Mouse (Mus musculus) liver, embryonic 12.5 days (tissue): Measurements from ENCODE around the gene Olfr1314. TPM values are rescaled to one million over a fixed set of nuclear protein-coding genes. Genes with fewer than 3 reads are reported as not detected.

ENCODE experiments used
- ATAC-seq: fragments of 200-750 bp; cut with Nextera tagmentation; 2 replicates; pipeline ENCODE4 v1.8.0; 2017; ENCODE audit warnings: moderate number of reproducible peaks, mild to moderate bottlenecking, moderate library complexity
- H3K27ac ChIP-seq: fragments of 300-500 bp; sonication (generic); 2 replicates; pipeline ENCODE4 v1.5.1; 2016; ENCODE audit warnings: mild to moderate bottlenecking
- H3K27me3 ChIP-seq: fragments of 300-500 bp; sonication (generic); replicated peaks from 2 replicates; pipeline ENCODE4 v1.6.1; 2016; ENCODE audit warnings: mild to moderate bottlenecking, moderate library complexity
- H3K36me3 ChIP-seq: fragments of 300-500 bp; sonication (generic); 2 replicates; pipeline ENCODE4 v1.6.1; 2016; ENCODE audit warnings: mild to moderate bottlenecking, moderate library complexity
- H3K4me1 ChIP-seq: fragments of 300-500 bp; sonication (generic); 2 replicates; pipeline ENCODE4 v1.6.1; 2016
- H3K4me2 ChIP-seq: fragments of 300-500 bp; sonication (generic); 2 replicates; pipeline ENCODE4 v1.6.1; 2016; ENCODE audit warnings: mild to moderate bottlenecking, moderate library complexity
- H3K4me3 ChIP-seq: fragments of 300-500 bp; sonication (generic); 2 replicates; pipeline ENCODE4 v1.5.1; 2016; ENCODE audit warnings: mild to moderate bottlenecking, moderate library complexity
- H3K9ac ChIP-seq: fragments of 300-500 bp; sonication (generic); 2 replicates; pipeline ENCODE4 v1.6.1; 2016; ENCODE audit warnings: mild to moderate bottlenecking, moderate library complexity
- H3K9me3 ChIP-seq: fragments of 300-500 bp; sonication (generic); replicated peaks from 2 replicates; pipeline ENCODE4 v1.6.1; 2016; ENCODE audit warnings: mild to moderate bottlenecking, moderate library complexity
- WGBS: fragments of 180-500 bp; shearing (Covaris S2); methylation state at CpG from one replicate; pipeline ENCODE4 v1.1.7; 2016; ENCODE audit not compliant: insufficient replicate concordance; 5-methylcytosine and 5-hydroxymethylcytosine counted together
- polyA plus RNA-seq: library from polyadenylated mRNA; unstranded; fragments of >200 nt; fragmentation: Nextera tagmentation; extraction: Ambion mirVana; gene quantifications from 2 replicates; pipeline ENCODE4 v1.2.1, GENCODE M21; 2016

Olfr1314 gene
- not detected in 2 replicates for polyA plus RNA-seq

DNA sequence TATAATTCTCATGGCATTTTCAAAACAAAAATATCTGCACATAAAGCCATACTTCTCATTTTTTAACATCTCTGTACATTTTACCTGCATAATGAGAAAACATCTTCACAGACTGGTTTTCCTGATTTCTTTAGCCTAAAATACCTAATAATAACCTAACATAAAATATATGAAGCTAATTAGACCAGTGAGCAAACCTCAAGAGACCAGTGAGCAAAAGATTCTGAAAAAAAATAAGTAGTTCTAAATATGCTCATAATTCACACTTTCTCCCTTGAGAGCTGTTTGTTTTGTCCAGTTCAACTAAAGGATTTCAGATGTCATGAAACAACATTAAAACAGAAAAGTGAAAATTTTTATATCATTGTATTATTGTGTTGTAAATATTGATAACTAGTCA is at the start of gene Olfr1314:
Gene Olfr1314 (minus strand): TSS at position 101 of the 400 bp plus-strand sequence.
- H3K27ac ChIP-seq = no peak within 1 kb of the TSS
- no peak within 1 kb of the TSS for H3K4me3 ChIP-seq
- no peak within 1 kb of the TSS for H3K4me2 ChIP-seq
- no peaks in the 10 kb centered on the region for H3K4me1 ChIP-seq
- no peaks in the 10 kb centered on the region for H3K27me3 ChIP-seq
- ATAC-seq = no peak
- H3K9me3 ChIP-seq = no peaks in the 10 kb centered on the region
- no peak within 1 kb of the TSS for H3K9ac ChIP-seq
- H3K36me3 ChIP-seq = no peaks in the 10 kb centered on the region

DNA sequence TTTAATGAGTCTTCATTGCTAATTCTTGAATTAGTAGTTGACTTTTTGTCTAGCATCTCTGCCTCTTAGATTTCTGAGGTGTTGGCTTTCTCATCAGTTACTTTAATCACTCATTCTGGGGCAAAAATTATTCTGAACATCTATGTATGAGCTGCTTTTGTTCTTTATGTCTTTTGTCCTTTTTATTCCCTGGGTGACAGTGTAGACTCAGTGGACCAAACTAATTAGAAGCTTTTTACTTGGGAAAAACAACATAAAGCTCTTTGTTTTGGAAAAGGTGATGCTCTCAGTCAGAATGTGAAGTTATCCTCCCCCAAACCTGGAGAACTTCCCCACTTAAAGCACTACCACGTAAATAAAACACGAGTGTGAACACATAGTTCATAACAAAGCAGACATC is 43.4 kb upstream of the Olfr1314 start, which contains the start of gene Olfr1317:
Gene Olfr1317 (plus strand): TSS at position 301 of the 400 bp plus-strand sequence.
- Histone ChIP-seq H3K4me1 (no peaks in the 10 kb centered on the region), H3K27ac (no peak within 1 kb of the TSS), H3K9me3 (no peaks in the 10 kb centered on the region), H3K4me2 (no peak within 1 kb of the TSS), H3K36me3 (no peaks in the 10 kb centered on the region), H3K4me3 (no peak within 1 kb of the TSS), H3K27me3 (no peaks in the 10 kb centered on the region), H3K9ac (no peak within 1 kb of the TSS)
- WGBS = 63% methylated on average over 2 of the region's 2 CpGs
- no peak for ATAC-seq

DNA sequence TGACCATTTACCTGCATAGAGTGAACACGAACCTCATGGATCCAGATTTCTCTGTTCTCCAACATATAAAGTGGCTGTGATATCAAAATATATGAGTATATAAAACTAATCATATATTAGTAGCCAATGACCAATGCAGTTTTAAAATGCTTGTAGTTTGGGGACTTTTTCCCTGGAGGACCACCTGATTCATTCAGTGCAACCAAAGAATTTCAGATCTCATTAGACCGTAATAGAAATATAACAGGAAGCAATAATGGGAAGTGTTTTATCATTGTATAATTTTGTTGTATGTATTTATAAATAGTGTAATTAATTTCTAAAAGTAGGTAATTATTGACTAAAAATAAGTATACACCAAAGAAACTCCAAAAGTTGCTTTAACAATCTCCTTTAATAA is 38.3 kb upstream of the Olfr1314 start, which contains the start of gene Olfr1316:
Gene Olfr1316 (minus strand): TSS at position 101 of the 400 bp plus-strand sequence.
- Histone ChIP-seq H3K4me3 (no peak within 1 kb of the TSS), H3K4me1 (no peaks in the 10 kb centered on the region), H3K27me3 (no peaks in the 10 kb centered on the region), H3K4me2 (no peak within 1 kb of the TSS), H3K9me3 (no peaks in the 10 kb centered on the region), H3K36me3 (no peaks in the 10 kb centered on the region), H3K27ac (no peak within 1 kb of the TSS), H3K9ac (no peak within 1 kb of the TSS)
- no peak for ATAC-seq
- WGBS = 74% methylated on average over 2 of the region's 2 CpGs

DNA sequence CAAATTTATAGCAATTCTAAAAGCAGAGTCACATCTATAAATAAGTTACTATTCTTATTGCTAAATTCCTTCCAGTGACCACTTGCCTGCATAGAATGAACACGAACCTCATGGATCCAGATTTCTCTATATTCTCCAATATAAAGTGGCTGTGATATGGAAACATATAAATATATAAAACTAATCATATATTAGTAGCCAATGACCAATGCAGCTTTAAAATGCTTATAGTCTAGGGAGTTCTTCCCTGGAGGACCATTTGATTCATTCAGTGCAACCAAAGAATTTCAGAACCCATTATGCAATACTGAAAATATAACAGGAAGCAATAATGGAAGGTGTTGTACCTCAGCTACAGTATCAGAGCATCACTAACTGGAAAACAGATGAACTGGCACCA is 18.8 kb upstream of the Olfr1314 start, which contains the start of gene Olfr1315-ps1:
Gene Olfr1315-ps1 (minus strand): TSS at position 101 of the 400 bp plus-strand sequence.
- no peak for ATAC-seq
- H3K36me3 ChIP-seq = no peaks in the 10 kb centered on the region
- no peaks in the 10 kb centered on the region for H3K27me3 ChIP-seq
- 42% methylated on average over 1 of the region's 1 CpGs for WGBS
- no peaks in the 10 kb centered on the region for H3K9me3 ChIP-seq
- H3K4me3 ChIP-seq = no peak within 1 kb of the TSS
- no peak within 1 kb of the TSS for H3K9ac ChIP-seq
- H3K27ac ChIP-seq = no peak within 1 kb of the TSS
- no peaks in the 10 kb centered on the region for H3K4me1 ChIP-seq
- H3K4me2 ChIP-seq = no peak within 1 kb of the TSS

DNA sequence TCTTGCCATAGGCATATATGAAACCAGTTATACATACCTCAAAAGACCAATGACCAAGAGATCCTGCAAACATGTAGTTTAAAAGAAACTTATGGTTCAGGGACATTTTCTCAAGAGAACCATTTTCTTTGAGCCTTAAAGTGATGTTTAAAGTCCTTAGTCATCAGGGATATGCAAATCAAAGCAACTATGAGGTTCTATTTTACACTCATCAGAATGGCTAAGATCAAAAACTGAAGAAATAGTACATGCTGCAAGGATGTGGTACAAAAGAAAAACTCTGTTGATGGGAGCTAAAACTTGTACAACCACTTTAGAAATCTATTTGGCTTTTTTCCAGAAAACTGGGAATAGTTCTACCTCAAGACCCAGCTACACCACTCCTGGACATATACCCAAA is 18.8 kb downstream of the Olfr1314 start, which contains the start of gene Olfr1313:
Gene Olfr1313 (minus strand): TSS at position 101 of the 400 bp plus-strand sequence.
- Histone ChIP-seq H3K4me2 (no peak within 1 kb of the TSS), H3K27ac (no peak within 1 kb of the TSS), H3K4me1 (no peaks in the 10 kb centered on the region), H3K36me3 (no peaks in the 10 kb centered on the region), H3K9me3 (no peaks in the 10 kb centered on the region), H3K4me3 (no peak within 1 kb of the TSS), H3K27me3 (no peaks in the 10 kb centered on the region), H3K9ac (no peak within 1 kb of the TSS)
- ATAC-seq = no peak

DNA sequence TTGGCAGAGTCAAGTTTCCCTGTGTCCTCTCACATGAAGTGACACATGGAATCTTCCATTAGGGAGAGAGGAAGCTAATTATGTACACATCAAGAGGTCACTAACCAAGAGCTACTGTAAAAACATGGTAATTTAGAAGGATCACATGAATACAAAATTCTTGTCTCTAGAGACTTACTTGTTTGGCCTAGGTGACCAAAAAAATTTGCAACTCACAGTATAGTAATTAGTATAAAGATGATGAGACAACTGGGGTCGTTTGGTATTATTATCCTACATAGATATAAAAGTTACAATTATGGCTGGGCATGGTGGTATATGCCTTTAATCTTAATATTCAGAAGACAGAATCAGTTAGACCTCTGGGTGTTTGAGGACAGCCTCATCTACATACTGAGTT is 46.4 kb downstream of the Olfr1314 start, which contains the start of gene Olfr1312:
Gene Olfr1312 (minus strand): TSS at position 101 of the 400 bp plus-strand sequence.
- ATAC-seq = no peak
- Histone ChIP-seq H3K4me3 (no peak within 1 kb of the TSS), H3K36me3 (no peaks in the 10 kb centered on the region), H3K9me3 (no peaks in the 10 kb centered on the region), H3K27ac (no peak within 1 kb of the TSS), H3K4me1 (no peaks in the 10 kb centered on the region), H3K4me2 (no peak within 1 kb of the TSS), H3K9ac (no peak within 1 kb of the TSS), H3K27me3 (no peaks in the 10 kb centered on the region)
- WGBS = 19% methylated on average over 1 of the region's 1 CpGs

Other genes with a start within 250 kb of the Olfr1314 start
- gene Olfr1305, start 219.6 kb downstream of the Olfr1314 start, polyA plus RNA-seq = not detected in 2 replicates
- gene Olfr1306, start 180.5 kb downstream of the Olfr1314 start, polyA plus RNA-seq = not detected in 2 replicates
- gene Olfr1307, start 147.3 kb downstream of the Olfr1314 start, polyA plus RNA-seq = not detected in 2 replicates
- gene Olfr1308, start 131.8 kb downstream of the Olfr1314 start, polyA plus RNA-seq = not detected in 2 replicates
- not detected in 2 replicates for gene Olfr1309, start 106.5 kb downstream of the Olfr1314 start, polyA plus RNA-seq
- not detected in 2 replicates for gene Olfr1310, start 84.1 kb downstream of the Olfr1314 start, polyA plus RNA-seq
- not detected in 2 replicates for gene Olfr1311, start 72.4 kb downstream of the Olfr1314 start, polyA plus RNA-seq
- gene Olfr1312, start 46.5 kb downstream of the Olfr1314 start, polyA plus RNA-seq = not detected in 2 replicates
- not detected in 2 replicates for gene Olfr1313, start 18.9 kb downstream of the Olfr1314 start, polyA plus RNA-seq
- gene Olfr1315-ps1, start 18.7 kb upstream of the Olfr1314 start, polyA plus RNA-seq = not detected in 2 replicates
- not detected in 2 replicates for gene Olfr1316, start 38.2 kb upstream of the Olfr1314 start, polyA plus RNA-seq
- gene Olfr1317, start 43.5 kb upstream of the Olfr1314 start, polyA plus RNA-seq = not detected in 2 replicates
- gene Olfr1318, start 57.4 kb upstream of the Olfr1314 start, polyA plus RNA-seq = not detected in 2 replicates
- gene Lpcat4, start 142.7 kb upstream of the Olfr1314 start, polyA plus RNA-seq = 5.9 TPM in 2 replicates
- not detected in 2 replicates for gene Nutm1, start 162.5 kb upstream of the Olfr1314 start, polyA plus RNA-seq
- gene Nop10, start 165.1 kb upstream of the Olfr1314 start, polyA plus RNA-seq = 211 and 213 TPM in 2 replicates
- 7.0 and 7.4 TPM in 2 replicates for gene Slc12a6, start 169.0 kb upstream of the Olfr1314 start, polyA plus RNA-seq
- not detected in 2 replicates for gene Gm21985, start 169.5 kb upstream of the Olfr1314 start, polyA plus RNA-seq